Mouse (Mus musculus) thymus, postnatal 10 days (tissue): ENCODE results near the gene Slc35d3.

Experiments
- DNase-seq, 2 experiments: peaks; one replicate each; pipeline ENCODE4 v3.0.0; 2021; ENCODE audit warnings: low spot score in 2 of 2

The Slc35d3 gene

GRCm38 (mm10) chr10:19835887-19836710 lies 15.2 kb downstream of the Slc35d3 start:
- no peak for DNase-seq

GRCm38 (mm10) chr10:19834222-19834621 lies 17.0 kb downstream of the Slc35d3 start:
- DNase-seq, result no peak

- no peak for DNase-seq
These were observed 20.0 kb downstream of the Slc35d3 start for GRCm38 (mm10) chr10:19831072-19831849.

GRCm38 (mm10) chr10:19820986-19821385 lies 30.3 kb downstream of the Slc35d3 start:
- DNase-seq, result no peak

- DNase-seq, result no peak
These were observed 32.4 kb downstream of the Slc35d3 start for GRCm38 (mm10) chr10:19818723-19819355.

- no peak for DNase-seq
These were observed 35.9 kb downstream of the Slc35d3 start for GRCm38 (mm10) chr10:19815371-19815770.

GRCm38 (mm10) chr10:19811436-19812172 lies 39.7 kb downstream of the Slc35d3 start:
- DNase-seq, result peak in 1 of 2 experiments; percentile 28

- no peak for DNase-seq
These were observed 46.5 kb downstream of the Slc35d3 start for GRCm38 (mm10) chr10:19804763-19805162.

- no peak for DNase-seq
These were observed 48.3 kb downstream of the Slc35d3 start for GRCm38 (mm10) chr10:19802958-19803357.
